Mouse (Mus musculus) right cerebral cortex, adult 2 months (tissue): ENCODE measurements around the gene Kcnrg.

ENCODE experiments used
- DNase-seq, 2 experiments: peaks; one replicate each; pipeline ENCODE4 v3.0.0; 2021 to 2022; ENCODE audit warnings: low spot score in 2 of 2

Kcnrg gene

DNA sequence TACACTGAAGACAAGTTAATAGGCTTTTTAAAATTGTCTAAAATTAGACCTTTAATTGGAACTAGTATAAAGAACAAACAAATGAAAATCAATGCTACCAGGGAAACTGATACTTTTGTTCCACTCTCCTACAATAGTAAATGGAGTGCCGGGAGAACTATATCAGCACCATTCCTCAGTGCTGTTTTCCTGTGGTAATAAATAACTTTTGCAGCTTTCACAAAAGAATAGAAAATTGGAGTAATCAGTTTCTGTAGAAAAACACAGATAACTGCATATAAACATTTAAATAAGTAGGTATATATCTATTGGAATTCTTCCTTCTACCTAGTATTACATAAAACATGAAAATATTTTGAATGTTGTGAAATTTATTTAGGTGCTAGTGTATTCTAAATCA is 38.3 kb downstream of the Kcnrg start:
- no peak for DNase-seq

DNA sequence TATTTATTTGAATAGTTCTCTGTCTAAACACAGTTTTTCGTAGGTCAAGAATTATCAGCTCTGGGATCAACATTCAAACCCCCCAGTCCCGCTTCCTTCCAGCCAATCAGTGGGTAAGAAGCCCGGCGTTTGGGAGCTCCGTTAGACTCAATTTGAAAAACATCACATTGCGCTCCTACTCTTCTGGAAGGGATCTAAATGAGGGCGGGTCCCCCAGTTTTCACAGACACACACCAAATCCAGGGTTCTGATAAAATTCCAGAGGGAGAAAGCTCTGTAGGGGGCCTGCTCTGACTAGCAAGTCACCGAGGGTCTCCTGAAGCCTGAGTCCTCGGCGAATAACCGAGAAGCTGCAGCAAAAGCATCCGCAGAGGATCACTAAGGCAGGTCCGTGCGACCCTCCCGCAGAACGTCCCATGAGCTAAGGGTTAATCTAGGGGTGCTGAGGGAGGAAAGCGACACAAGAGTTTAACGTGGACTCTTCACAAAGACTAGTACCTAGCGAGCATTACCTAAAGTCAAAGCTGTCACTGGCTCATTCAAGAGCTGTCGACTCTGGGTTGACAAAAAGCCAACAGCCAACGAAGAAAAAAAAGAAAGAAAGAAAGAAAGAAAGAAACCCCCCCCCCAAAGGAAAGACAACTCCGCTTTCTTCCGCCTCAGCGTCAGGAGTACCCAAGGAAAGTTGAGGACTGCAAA is 40.1 kb downstream of the Kcnrg start:
- peak; percentile 12 to 43 for DNase-seq

DNA sequence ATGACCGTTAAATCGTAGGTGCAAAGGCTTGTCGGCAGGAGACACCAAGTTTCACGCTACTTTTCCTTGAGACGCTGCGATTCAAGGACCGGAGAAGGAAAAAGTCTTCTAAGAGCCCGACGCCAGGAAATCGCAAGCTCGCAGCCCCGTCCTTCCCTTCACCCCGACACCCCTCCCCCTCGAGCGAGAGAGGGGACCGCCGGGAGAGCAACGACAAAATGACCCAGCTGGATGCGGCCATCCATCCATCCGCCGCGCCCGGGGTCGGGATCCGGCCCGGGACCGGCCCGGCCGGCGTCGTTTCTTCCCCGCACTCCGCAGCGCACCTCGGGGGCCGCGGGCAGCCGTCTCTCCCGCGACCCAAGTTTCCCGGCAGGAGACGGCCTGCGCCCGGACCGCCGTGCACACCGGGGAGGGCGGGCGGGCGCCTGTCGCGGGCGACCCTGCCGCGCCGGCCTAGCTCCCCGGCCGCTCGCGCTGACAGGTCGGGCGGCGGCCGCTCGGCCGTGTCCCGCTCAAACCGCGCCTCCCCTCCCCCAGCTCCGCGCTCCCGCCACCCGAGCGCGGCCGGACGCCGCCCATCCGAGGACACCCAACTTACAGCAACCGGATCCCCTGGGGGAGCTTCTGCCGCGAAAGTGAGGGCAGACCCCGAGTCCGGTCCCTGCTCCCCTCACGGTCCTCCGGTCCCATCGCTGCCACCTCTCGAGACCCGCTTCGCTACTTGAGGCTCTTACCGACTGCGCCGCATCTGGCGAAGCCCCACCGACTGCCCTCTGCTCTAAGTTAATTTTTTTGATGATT is 40.8 kb downstream of the Kcnrg start:
- DNase-seq, result peak; percentile 13 to 21

DNA sequence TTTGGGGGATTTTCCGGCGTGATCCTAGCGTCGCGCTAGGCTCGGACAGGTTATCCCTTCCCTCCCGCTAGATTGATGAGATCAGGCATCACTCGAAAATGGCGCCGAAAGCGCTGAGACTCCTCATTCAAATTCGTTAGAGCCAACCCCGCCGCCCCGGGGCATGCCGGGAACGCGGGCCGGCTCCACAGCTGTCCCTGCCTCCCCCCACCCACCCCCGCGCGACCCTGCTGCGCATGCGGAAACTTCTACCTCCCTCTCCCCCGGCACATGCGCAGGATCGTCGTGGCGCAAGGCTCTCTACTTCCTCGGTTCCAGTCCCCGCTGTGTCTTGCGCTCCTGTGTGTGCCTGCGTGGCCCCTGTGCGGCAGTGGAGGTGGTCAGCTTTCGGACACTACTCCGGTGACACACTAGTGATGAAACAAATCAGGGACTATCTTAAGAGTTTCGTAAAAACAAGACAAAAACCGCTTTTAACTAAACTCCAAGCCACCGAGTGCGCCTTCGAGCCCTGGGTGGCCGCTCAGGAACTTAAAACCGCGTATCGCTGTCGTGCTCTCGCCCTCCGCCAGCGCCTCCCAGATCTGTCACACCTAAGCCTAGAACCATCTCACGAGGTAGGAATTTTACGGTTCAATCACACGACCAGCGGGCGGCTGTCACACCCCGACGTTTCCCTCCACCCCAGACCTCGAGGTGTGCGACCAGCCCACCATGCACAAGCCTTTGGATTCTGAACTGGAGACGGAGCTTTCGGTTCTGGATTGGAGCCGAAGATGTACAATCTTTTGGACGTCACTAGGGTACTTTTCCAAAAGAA is 41.6 kb downstream of the Kcnrg start:
- DNase-seq, result peak; percentile 95 to 96

DNA sequence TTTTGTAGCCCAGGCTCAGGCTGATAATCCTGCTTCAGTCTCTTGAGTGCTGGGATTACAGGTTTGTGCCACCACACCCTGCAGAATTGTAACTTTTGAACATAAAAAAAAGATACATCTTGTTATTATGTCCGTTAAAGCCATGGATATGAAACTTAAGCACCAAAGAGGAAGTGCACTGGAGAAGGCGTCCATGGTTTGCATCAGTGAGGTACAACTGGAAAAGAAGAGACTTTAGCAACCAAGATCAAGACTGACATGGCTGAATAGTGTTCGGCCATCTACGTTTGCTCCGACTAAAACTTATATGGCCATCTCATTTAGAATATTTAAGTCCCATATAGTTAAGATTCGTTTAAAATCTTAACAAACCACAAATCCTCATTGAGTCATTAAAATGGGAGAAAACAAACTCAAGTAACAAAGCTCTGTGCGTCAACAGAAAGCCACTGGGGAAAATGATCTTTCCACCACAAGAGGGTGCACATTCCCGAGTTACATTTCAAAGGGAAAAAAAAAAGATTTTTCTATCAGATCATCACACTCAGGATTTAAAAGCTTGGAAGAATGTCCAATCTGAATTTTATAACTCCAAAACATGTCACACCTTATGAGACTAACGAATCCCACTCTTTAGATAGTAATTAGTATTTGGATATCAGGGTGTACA is 43.2 kb downstream of the Kcnrg start:
- peak; percentile 48 to 67 for DNase-seq

DNA sequence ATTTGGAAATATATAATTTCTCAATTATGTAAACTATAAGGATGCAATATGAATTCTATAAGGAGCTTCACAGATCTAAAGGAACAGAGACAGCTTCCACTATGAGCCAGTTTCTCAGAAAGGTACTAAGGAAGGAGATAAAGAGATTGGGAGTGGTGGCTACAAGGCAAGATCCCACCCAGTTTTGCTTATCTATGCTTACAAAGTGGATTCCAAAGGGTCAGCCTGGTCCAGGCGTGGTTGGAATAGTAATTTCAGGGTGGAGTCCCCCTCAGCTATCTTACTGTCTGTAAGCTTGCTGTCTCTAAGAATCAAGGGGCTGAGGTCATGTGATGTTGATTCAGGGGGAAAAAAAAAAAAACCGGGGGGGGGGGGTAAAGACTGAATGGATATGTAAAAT is 49.2 kb downstream of the Kcnrg start:
- DNase-seq, result no peak

DNA sequence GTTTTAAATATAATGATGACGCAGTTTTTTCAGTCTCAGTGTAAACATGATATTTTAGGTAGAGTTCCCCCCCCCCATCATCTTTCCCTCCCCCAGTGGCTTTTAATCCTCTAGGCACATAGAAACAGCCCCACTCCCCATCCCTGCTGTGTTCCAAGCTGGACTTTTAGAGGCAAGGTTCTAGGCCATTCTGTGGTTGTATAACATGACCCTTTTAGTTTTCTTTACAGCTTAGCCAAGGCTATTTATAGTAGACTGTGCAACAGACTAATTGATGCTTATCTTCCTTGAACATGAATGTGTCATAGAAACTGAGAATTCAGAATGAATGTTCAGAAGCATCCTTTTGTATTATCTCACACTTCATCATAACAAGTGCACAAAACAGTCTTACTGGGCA is 54.2 kb downstream of the Kcnrg start:
- DNase-seq, result no peak

DNA sequence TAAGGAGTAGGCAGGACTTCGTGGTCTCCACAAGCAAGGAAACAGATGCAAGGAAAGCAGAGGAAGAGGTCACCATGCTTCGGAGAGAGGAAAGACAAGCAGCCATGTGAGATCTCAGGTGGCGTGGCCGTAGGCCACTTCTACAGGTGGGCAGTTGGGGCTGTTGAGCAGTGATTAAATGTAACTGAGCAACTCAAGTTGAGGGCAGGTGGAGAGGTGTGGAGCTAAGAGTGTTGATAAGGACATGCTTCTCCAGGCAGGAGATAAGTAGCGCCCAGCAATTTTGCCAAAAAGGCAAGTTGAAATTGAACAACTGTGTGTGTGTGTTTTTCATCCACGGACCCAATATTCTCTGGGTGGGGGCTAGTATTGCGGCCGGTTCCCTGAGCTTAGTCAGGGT is 55.0 kb downstream of the Kcnrg start:
- no peak for DNase-seq
